Mouse (Mus musculus) megakaryocyte, embryonic 14.5 days (primary cell): ENCODE results near the gene Kdm6b. TPM values are rescaled to one million over a fixed set of nuclear protein-coding genes. Genes with fewer than 3 reads are reported as not detected.

Experiments
- H3K27me3 ChIP-seq: replicated peaks from 2 replicates; pipeline ENCODE3; 2012; ENCODE audit warnings: inconsistent platforms
- H3K36me3 ChIP-seq: replicated peaks from 2 replicates; pipeline ENCODE3; 2012; ENCODE audit warnings: low read length, inconsistent platforms, mixed read lengths
- H3K4me1 ChIP-seq: 2 replicates; pipeline ENCODE4 v1.6.1; 2012; ENCODE audit warnings: inconsistent platforms
- H3K4me3 ChIP-seq: replicated peaks from 2 replicates; pipeline ENCODE3; 2012; ENCODE audit warnings: moderate library complexity, mild to moderate bottlenecking, inconsistent platforms
- H3K9me3 ChIP-seq: 2 replicates; pipeline ENCODE4 v1.6.1; 2012; ENCODE audit warnings: inconsistent platforms
- FLI1 ChIP-seq: IDR thresholded peaks from 2 replicates; pipeline ENCODE4 v1.6.1; 2012; ENCODE audit warnings: low read length, inconsistent platforms, mixed read lengths
- GATA1 ChIP-seq: IDR thresholded peaks from 3 replicates; pipeline ENCODE4 v1.6.1; 2012; ENCODE audit warnings: mixed read lengths, low read length, inconsistent platforms, borderline replicate concordance
- polyA plus RNA-seq: library from polyadenylated mRNA; stranded (reverse); fragments of >175 nt; gene quantifications from 2 replicates; pipeline ENCODE4 v1.2.3, GENCODE M21; 2012; ENCODE audit warnings: low replicate concordance; ENCODE audit not compliant: insufficient read depth

The Kdm6b gene
- polyA plus RNA-seq: 44.5 and 45.4 TPM in 2 replicates

DNA sequence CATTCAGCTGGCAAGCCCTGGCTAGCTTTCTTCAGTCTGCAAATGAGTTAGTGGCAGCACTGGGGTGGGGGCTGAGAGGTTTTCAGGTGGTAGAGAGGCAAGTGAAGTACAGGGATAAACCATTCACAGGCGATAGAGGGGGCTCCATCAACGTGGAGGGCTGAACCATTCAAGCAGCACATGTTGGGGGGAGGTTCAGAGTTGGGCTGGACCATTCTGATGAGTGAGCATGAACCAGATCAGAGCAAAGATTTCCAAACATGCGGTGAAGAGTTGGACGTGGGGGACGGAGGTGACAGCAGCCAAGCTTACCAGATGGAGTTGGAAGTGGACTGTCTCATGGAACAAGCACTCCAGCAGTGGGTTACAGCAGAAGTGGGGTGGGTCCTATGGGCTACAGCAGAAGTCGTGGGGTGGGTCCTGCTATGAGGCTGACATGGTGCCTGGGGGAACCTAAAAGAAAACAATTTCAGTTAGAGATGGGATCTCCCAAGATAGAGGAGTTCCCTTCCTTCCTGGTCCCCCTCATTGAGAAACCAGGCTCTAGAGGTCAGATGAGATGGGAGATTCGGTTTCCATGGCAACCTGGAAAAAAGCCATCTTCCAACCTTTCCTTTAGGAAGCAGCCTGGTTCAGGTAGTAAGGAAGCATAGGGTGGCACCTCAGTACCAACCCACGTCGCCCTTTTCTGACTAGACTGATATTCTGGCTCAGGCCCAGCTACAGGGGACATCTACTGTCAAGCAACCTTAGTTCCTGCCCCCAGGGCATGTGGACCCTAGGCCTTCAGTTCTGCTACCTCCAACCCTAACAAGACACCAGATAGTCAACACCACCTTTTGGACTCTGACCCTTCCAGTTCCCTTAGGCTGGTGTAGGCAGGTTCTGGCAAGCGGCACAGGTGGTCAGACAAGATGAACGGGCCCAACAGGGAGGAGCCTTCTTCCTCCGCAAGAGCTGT, at the start of gene Kdm6b:
TSS of gene Kdm6b (minus strand) at position 455 of the 961 bp plus-strand sequence.
- no peak for TF ChIP-seq FLI1
- no peak for TF ChIP-seq GATA1
- peak within 1 kb of the TSS; percentile 95 for H3K4me3 ChIP-seq
- H3K4me1 ChIP-seq: peaks cover 75% of the 10 kb centered on the region
- H3K36me3 ChIP-seq: peaks cover 24% of the 10 kb centered on the region
- no peaks in the 10 kb centered on the region for H3K27me3 ChIP-seq
- H3K9me3 ChIP-seq: no peaks in the 10 kb centered on the region

DNA sequence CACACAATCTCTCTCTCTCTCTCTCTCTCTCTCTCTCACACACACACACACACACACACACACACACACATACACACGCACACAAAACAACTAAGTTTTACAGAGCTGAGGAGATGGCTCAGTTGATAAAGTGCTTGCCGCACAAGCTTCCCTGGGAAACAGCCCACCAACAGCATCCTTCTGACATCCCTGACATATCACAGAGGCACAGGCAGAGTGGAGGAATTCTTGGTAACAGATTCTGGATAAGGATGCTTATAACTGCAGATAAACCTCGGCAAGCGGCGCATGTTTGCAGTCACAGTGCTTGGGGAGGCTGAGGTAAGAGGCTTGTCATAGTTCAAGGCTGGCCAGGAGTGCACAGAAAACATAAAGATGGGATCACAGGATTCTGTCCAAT, 48.1 kb upstream of the Kdm6b start:
- peaks cover 6% of the 10 kb centered on the region; the same call in 1 of the 2 replicates for H3K4me1 ChIP-seq
- H3K36me3 ChIP-seq: no peaks in the 10 kb centered on the region
- peaks cover 53% of the 10 kb centered on the region for H3K27me3 ChIP-seq
- no peak overlapping the region for H3K4me3 ChIP-seq
- H3K9me3 ChIP-seq: peaks cover 15% of the 10 kb centered on the region
- no peak for TF ChIP-seq GATA1
- TF ChIP-seq FLI1: no peak

DNA sequence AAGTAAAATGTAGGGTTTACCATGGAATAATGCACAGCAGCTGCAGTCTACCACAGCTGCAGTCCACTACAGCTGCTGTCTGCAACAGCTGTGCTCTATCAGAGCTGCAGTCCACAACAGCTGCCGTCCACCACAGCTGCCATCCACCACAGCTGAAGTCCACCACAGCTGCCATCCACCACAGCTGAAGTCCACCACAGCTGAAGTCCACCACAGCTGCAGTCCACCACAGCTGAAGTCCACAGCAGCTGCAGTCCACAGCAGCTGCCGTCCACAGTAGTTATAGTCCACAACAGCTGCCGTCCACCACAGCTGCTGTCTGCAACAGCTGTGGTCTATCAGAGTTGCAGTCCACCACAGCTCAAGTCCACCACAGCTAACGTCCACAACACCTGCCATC, 46.4 kb upstream of the Kdm6b start:
- Histone ChIP-seq H3K36me3 (no peaks in the 10 kb centered on the region), H3K27me3 (peaks cover 43% of the 10 kb centered on the region), H3K4me3 (peak overlapping the region; percentile 6), H3K9me3 (peaks cover 15% of the 10 kb centered on the region), H3K4me1 (peaks cover 6% of the 10 kb centered on the region; the same call in 1 of the 2 replicates)
- no peak for TF ChIP-seq GATA1
- TF ChIP-seq FLI1: no peak

DNA sequence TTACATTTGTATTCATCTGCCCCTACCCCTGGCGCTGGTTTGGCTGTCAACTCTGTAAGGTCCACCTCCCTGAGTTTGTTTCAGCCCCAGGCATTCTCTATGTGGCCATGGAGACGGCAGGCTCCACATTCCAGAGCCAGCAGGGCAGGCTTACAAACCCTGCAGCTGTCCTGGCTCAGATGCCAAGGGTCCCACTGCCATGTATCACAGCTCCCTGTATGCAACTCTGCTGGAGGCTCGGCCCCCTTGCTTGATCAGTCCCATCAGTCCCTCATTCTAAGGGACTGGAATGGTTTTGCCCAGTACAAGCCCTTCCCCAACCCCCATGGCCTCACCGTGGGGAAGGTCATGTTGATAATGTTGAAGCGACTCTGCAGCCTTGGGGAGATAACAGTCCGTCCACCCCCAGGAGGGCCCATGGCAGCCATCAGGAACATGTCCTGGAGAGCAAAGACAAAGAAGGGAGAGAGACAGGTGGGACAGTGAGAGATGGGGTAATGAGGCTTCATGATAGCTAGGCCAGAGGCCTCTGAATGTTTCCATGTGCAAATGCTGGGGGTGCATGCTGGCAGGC, 43.6 kb upstream of the Kdm6b start:
- no peaks in the 10 kb centered on the region for H3K36me3 ChIP-seq
- peaks cover 47% of the 10 kb centered on the region for H3K27me3 ChIP-seq
- peaks cover 9% of the 10 kb centered on the region for H3K4me1 ChIP-seq
- no peak for TF ChIP-seq GATA1
- TF ChIP-seq FLI1: no peak
- no peaks in the 10 kb centered on the region for H3K9me3 ChIP-seq
- no peak overlapping the region for H3K4me3 ChIP-seq

DNA sequence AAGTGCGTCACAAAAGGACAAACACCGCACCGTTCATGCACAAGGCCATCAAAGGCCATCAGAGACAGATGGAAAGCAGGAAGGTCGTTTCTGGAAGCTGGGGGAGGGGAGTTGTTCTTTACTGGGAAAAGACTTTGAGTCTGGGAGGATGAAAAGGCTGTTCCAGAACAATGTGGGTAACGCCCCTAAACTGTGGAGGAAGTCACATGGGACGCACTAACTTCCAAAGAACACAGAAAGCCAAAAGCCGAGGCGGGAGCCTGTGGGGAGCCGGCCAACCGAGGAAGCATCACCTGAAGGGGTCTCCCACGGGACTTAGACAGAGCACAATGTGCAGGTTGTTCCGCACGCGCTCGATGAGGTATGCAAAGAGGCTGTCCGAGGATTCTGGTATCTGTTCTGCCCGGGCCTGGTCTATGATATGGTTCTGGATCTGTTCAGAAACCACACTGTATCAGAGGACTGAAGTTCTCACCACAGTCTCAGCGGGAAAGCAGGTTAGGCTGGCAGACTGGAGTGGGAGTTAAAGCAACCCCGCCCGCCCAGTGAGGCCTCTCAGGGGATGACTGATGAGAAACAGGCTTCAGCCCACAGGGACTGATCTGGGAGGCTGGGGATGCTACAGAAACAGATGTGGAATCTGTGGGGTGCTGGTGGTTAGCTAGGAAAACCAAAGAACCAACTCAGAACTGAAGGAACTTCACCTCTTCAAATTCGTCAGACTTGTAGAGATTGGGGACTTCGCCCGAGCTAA, 38.8 kb upstream of the Kdm6b start:
- Histone ChIP-seq H3K27me3 (peaks cover 62% of the 10 kb centered on the region), H3K36me3 (no peaks in the 10 kb centered on the region), H3K4me3 (no peak overlapping the region), H3K9me3 (no peaks in the 10 kb centered on the region), H3K4me1 (peaks cover 5% of the 10 kb centered on the region)
- TF ChIP-seq FLI1 (no peak), GATA1 (no peak)

DNA sequence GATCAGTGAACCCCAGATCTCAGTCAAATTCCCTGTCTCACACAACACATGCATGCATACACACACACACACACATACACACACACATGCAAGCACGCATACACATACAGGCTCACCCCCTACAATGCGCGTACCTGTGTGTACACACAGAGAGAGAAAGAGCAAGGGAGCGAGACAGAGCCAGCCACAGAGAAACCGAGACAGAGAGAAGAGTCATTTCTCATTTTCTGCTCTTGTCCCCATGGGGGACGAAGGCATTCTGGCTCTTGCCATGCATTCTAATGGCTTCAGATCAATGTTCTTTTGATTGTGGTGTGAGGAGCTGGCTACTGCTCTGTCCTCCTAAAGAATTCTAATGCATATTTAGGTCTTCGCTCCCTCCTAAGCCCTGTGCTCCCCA, 33.8 kb upstream of the Kdm6b start:
- TF ChIP-seq FLI1 (no peak), GATA1 (no peak)
- Histone ChIP-seq H3K9me3 (peaks cover 9% of the 10 kb centered on the region), H3K36me3 (no peaks in the 10 kb centered on the region), H3K4me3 (no peak overlapping the region), H3K4me1 (peaks cover 4% of the 10 kb centered on the region), H3K27me3 (peaks cover 57% of the 10 kb centered on the region)

DNA sequence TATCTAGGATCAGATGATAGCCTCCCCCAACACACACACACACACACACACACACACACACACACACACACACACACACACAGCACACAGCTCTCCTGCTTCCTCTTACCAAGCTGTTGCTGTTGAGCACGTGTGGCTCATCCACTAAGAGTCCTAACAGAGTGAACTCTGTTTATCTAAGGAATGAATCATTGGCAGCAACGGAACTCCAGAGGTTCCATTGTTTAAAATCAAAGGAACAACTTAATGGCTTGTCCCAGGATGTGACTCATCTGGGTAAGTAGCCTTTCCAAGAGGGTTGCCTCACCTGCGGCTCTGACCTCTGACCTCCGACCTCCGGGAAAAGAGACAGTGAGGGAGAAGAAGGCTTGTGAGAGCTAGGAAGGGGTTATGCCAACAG, 29.9 kb upstream of the Kdm6b start:
- H3K4me1 ChIP-seq: peaks cover 8% of the 10 kb centered on the region; the same call in 1 of the 2 replicates

DNA sequence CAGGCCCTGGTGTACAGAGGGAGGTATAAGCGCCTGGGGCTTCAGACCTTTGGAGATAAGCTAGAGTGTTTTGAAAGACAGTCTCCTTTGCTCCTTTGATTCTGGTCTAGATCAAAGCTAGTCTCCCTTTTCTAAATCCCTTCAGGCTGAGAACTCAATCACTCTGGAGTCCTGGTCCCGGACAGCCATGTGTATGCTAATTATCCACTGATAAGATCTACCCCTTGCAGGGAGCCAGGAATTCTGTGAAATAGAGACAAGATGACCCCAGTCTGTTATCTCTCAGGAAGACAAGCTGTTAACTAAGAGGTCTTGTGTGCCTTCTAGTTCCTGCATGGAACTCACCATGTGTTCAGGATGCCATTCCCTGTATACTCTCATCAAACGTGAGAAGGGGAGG, 23.8 kb upstream of the Kdm6b start:
- Histone ChIP-seq H3K4me1 (peaks cover 15% of the 10 kb centered on the region), H3K27me3 (peaks cover 66% of the 10 kb centered on the region), H3K4me3 (no peak overlapping the region), H3K36me3 (no peaks in the 10 kb centered on the region), H3K9me3 (no peaks in the 10 kb centered on the region)
- no peak for TF ChIP-seq FLI1
- no peak for TF ChIP-seq GATA1

More for the DNA sequence above, 29.9 kb upstream of the Kdm6b start:
- Histone ChIP-seq H3K4me3 (no peak overlapping the region), H3K36me3 (no peaks in the 10 kb centered on the region), H3K27me3 (peaks cover 45% of the 10 kb centered on the region), H3K9me3 (peaks cover 9% of the 10 kb centered on the region)
- no peak for TF ChIP-seq GATA1
- no peak for TF ChIP-seq FLI1

DNA sequence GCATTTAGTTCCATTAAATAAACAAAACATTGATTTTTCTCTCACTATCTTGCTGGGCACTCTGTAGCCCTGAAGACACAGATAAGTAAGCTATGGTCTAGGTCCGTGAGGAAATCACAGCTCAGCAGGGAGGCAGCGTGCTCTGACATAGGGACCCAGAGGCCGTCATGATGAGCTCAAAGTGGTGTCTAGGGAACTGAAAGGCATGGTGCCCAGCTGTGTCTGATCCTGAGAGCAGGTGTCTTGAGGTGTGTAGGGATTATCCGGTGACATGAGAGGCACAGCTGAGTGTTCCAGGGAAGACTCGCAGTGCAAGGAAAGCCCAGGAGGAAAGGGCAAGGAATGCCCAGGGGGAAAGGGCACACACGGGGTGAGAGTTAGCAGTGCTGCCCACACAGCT, 19.7 kb upstream of the Kdm6b start:
- Histone ChIP-seq H3K9me3 (no peaks in the 10 kb centered on the region), H3K27me3 (peaks cover 56% of the 10 kb centered on the region), H3K4me3 (no peak overlapping the region), H3K4me1 (peaks cover 23% of the 10 kb centered on the region), H3K36me3 (no peaks in the 10 kb centered on the region)
- no peak for TF ChIP-seq FLI1
- TF ChIP-seq GATA1: no peak
